Mouse (Mus musculus): Measurements from ENCODE around the gene Tmem50a. TPM values are rescaled to one million over a fixed set of nuclear protein-coding genes. Genes with fewer than 3 reads are reported as not detected.

Gene Tmem50a
- total RNA-seq, 4 experiments from 2014 or later, result 200 to 410 (median 314) TPM

DNA sequence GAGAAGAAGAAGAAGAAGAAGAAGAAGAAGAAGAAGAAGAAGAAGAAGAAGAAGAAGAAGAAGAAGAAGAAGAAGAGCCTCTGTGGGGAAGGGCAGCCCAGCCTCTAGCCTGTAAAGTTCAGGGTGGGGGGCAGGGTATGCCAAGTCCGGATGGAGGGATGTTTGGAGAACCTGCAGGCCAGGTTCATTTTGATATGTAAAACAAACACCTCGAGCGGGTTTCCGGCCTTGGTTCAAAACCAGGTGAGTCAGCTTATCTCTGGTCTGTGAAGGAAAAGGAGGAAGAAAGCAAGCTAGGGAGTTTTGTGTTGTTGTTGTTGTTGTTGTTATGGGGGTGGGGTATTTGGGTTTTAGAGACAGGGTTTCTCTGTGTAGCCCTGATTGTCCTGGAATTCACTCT lies 43.3 kb downstream of the Tmem50a start:
- no peak for DNase-seq

DNA sequence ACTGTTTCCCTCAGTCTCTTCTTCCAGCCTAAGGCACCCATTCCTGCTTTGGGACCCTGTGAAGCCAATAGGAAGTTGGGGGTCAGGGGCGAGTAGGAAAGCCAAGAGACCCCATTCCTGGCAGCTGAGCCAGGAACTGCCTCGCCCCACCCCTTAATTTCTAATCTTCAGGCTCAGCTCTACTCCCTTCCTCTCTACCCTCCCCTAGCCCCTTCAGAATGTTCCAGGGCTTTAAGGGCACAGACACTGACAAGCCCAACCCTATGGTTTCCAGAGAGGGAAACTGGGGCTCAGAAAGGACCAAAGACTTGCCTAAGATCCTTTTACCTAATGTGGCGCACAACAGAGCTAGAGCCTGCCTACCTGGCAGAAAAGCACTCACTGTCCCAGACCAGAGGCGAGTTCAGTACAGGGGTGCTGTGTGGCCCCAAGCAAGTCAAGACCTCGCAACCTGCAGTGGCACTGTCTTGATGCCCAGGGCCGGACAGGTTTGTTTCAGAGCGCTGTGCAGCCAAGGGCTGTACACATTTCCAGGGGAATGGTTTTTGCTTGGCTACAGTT lies 44.9 kb downstream of the Tmem50a start:
- DNase-seq, result no peak

DNA sequence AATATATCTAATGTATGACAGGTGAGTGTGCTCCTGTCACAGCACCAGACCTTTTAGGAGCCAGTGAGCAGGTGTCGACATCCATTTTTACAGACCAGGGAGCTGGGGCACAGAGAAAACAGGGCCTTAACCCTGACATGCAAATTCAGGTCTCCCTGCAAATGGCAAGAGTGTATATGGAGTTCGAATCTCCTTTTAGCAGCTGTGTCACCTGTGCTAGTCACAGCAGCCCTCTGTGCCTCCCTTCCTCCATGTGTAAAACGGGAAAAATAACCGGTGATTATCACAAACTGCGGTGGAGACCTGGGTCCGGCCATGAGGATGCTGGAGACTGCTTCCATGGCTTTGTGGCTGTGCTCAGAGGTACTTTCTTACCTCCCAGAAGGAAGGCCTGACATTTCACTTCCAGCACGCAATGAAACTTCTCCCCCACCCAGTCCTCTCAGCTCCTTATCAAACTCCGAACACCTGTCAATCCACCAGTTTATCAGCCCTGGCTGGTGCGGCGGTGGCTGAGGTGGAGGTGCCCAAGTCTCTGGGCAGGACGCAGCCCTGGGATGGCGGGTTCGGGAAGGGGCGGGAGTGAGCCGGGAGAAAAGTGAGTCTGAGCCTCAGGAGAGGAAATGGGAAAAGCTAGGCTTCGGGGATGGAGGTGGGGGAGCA lies 45.6 kb downstream of the Tmem50a start:
- DNase-seq, result no peak

DNA sequence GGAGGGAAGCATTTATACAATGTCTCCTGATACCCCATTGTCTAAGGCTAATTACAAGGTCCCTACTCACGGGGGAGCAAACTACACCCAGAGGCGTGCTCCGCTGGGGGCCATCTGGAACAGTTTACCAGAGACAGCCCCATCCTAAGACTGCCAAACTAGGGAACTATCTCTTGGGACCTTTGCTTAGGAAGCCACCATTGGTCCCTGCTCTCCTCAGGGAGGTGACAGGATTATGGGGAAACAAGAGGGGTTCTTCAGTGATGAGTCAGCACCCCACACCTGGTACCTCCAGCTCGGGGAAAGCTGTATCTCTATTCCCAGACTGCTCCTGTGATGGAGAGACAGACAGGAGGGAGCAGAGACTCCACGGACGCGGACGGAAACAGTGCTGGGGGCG lies 46.3 kb downstream of the Tmem50a start:
- no peak for DNase-seq

DNA sequence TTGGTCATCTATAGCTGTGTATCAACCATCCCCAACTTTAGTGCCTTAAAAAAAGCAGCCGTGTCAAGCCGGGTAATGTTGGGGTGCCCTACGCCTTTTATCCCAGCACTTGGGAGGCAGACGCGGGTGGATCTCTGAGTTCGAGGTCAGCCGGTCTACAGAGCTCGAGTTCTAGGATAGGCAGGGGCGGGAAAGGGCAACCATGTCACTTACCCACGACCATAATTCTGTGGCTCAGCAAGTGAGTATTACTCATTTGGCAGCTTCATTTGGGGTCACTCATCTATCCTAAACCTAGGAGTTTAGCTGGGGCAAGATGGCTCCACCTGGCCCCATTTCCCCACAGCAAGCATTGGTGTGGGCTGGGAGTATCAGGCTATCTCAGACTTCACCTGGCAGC lies 46.8 kb downstream of the Tmem50a start:
- no peak for DNase-seq

DNA sequence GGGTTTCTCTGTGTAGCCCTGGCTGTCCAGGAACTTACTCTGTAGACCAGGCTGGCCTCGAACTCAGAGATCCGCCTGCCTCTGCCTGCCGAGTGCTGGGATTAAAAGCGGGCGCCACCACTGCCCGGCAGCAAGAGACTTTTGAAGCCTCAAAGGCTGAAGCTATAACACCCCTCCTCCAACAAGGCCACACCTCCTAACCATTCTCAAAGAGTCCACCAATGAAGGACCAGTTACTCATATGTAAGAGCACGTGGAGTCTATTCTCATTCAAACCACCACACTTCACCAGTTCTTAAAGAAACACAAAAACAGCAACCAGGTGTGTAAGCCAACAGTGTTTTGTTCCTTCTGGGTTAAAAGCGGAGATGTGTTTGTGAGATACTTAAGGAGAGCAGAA lies 47.2 kb downstream of the Tmem50a start:
- DNase-seq, result no peak

DNA sequence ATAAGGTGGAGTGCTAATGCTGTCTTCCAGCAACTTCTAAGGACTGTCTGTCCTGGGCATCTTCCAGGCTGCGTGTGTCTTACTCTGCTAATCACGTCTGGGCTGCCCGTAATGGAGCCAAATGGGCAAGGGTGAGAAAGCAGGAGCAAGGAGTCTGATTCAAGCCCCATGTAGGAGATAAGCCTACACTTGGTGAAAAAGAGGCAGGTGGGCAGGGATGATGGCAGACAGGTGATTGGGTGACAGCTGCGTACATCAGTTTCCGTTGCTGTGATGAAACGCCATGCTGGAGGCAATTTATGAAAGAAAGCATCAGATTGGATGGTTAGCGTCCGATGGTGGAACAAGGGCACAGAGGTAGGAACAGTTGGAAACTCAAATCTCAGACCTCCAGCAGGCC lies 47.6 kb downstream of the Tmem50a start:
- DNase-seq, result no peak

DNA sequence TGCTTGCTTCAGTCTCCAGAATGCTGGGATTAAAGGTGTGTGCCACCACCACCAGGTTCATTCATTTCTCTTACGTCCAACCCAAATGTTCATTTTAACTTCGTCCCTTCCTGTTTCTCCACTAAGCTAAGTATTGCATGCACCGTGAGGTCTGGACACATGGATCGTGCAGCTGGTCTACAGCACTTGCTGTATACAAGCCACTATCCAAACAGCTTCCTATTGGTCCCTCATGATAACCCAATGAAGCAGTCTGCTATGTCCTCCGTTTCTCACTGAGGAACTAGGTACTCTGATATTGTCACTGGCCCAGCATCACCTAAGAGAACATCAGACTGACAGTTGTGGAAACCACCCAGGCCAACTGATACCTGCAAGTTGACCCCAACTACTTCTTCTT lies 49.0 kb downstream of the Tmem50a start:
- no peak for DNase-seq

DNA sequence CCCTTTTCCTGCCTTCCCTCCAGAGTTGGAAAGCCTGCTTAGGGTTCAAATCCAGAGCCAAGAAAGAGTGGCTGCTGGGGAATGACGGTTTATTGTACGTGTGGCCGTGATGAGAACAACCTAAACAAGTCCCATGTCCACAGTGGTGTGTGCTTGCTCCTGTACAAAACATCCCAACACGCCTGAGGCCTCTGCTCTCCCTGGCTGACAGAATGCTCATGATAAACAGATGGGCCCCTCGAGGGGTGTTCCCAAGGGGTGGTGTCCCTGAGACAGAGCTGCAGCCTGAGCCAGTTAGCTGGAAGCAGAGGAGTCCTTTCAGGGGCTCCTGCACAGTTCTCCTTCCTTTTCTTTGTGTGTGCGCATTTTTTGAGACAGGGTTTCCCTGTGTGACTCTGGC lies 49.5 kb downstream of the Tmem50a start:
- no peak for DNase-seq

DNA sequence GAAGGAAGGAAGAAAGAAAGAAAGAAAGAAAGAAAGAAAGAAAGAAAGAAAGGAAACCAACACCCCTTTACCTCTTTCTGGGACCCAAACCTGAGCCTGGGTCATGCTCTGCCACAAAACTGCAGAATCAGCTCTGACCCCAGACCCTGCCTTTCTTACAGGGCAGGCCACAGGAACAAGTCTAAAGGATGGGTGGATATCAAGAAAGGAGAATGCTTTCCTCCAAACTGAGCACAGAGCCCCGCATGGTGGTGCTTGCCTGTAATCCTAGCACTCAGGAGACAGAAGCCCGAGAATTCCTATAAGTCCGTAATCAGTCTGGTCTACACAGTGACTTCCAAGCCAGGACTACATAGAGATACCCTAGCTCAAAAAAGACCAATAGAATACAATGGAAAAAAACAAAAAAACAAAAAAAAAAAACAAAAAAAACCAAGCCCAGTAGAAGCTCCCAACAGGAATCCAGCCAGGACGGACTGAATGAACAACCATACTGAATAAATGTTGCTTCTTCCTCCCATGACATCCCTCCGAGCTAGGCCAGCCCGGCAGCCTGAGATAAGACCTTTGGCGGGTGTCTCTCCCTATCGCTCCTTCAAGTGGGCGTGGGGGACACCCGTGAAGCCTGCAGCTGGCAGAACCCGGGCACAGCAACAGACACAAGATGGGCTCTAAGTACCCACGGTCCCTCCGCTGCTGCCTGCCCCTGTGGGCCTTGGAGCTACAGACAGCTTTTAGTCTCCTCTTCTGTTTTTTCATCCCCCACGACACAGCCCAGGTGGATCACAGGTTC lies 50.7 kb downstream of the Tmem50a start, which contains the start of gene Rhd:
Gene Rhd (plus strand): TSS at position 600 of the 793 bp plus-strand sequence.
- no peak for DNase-seq

DNA sequence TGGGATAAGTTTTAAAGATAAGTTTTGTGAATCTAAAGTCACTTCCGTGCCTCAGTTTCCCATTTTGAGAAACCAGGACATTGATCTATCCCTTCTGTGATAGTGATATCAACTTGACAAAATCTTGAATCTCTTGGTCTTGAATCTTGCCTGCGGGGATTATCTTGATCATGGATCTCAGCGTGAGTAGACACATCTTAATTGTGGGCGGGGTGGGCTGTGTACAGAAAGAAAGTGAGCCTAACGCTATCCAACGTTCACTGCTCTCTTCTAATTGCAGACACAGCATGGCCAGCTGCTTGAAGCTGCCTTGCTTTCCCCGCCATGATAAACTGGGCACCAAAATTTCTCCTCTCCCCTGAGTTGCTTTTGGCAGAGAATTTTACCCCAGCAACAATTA lies 51.8 kb downstream of the Tmem50a start:
- DNase-seq, result no peak

DNA sequence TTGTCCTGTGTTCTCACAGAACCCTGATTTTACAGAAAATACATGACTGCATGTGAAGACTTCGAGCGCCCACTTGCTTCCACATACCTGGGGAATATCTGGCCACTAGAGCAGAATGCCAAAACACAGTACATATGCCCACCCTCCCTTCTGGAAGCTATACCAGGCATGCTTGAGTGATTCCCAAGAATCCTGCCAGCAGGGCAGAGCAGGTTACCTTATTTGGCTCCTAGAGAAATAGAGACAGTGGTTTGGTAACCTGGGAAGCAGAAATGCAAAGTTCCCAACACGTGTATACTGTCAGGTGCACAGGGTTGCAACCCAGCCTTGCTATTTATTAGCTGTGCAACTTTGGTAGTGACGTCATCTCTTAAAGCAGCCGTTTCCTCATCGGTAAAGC lies 52.9 kb downstream of the Tmem50a start:
- no peak for DNase-seq

DNA sequence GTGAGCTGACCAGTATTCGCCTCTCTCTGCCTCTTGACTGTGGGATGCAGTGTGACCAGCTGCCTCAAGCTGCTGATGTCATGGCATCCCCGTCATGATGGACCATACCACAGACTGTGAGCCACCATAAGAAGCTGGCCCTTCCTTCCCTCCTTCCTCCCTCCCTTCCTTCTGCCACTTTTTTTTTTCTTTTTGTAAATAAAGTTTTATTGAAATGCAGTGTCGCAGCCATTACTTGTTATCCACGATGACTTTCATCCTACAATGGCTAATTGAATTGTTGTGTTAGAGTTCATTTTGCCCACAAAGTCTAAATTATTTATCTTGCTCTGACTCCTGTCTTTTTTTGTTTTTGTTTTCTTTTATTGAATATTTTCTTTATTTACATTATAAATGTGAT lies 56.3 kb downstream of the Tmem50a start:
- DNase-seq, result no peak

DNA sequence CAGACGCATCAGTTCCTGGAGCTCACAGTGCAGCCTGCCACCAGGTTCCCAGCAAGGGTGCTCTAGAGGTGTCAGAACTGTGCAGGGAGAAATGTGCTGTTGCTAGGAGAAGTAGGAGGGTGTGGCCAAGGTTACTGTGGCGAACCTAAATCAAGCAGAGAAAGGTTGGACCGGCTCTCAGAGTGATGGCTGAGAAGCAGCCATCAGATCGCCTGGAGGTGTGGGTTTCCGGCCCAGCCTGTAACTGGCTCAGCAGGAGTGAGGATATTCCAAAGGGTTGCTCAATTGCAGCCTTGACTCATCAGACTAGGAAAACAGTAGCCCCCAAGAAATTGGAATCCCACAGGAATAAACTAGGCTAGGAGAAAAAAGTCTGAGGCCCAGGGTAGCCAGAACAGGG lies 58.3 kb downstream of the Tmem50a start:
- DNase-seq, result no peak

DNA sequence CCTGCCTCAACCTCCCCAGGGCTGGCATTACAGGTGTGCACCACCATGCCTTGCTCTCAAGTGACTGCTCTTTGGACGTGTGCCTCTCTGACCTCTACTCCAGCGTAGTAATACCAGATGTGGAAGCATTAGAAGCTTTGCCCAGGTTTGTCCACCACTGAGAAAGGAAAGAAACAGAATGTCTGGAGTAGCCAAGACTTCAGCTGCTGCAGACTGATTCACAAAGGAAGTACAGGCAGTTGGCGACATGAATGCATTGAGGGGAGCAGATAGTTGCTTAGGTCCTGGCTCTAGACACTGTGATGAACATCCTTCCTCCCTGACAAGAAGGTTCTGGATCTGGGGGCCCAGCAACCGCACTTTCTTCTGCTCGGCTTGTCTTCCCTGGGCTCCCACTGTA lies 58.8 kb downstream of the Tmem50a start:
- DNase-seq, result no peak

DNA sequence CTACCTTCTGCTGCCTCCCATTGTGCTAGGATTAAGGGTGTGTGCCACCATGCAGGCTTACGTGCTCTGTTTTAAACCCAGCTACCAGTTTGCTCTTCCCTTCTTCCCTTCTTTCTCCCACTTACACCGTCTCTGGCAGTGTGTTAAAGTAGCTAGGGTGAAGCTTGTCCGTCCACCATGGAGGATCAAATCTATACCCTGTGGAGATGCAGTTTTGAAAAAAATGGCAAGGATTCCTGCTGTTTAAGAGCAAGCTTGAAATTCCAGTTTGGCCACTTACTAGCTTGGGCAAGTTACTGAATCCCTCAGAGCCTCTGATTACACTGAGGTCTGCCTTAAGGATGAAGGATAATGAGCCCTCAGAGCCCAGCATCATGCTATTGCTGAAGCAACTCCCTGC lies 59.5 kb downstream of the Tmem50a start:
- no peak for DNase-seq

DNA sequence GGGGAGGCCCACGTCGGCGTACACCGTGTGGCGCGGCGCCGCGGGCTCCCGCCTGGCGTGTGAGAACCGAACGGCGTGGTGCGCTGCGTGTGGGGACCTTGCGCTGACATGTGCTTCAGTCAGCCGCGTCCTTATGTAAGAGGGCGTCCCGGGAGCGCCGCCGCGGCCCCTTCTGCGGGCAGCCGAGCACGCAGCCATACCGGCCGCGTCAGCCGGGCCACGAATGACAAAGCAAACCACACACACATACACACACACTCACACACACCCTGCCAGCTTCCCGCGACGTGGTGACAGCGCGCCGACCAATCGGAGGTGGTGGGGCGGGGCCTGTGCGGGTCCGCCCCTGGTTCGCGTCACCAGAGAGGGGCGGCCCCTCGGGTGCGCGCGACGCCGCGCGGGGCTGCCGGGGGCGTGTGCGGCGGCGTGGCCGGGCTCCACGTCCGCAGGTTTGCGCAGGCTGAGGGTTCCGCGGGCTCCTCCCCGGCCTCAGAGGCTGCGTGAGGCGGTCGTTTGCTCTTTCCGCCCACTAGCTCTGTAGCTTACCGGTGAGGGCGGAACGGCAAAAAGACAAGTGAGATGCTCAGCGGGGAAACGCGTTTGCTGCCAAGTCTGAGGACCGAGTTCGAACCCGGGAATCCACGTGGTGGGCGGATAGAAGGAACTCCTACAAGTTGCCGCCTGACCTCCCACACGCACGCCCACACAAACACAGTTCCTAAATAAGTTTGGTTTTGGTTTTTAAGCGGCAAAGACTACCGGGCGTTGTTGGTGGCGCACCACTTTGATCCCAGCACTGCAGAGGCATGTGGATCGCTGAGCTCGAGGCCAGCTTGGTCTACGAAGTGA lies 61.0 kb downstream of the Tmem50a start:
- DNase-seq, result peak; percentile 89

DNA sequence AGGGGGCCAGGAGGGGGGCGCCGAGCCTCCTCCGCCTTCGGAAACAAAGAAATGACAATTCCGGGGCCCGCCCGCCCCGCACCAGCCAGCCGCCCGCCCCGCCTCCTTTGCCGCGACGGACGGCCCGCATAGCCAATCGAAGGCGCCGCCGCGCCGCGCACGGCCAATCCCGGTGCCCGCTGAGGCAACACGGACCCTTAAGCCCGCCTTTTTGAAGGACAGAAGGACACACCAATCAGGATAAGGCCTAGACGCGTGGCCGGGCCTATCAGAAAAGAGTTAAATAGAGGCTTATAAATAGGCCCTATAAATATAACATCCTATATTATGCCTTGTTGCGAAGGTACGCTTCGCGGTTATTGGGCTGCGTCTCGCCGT lies 61.6 kb downstream of the Tmem50a start, which contains the start of gene Maco1:
Gene Maco1 (minus strand): TSS at position 87 of the 378 bp plus-strand sequence.
- DNase-seq, result peak; percentile 97

DNA sequence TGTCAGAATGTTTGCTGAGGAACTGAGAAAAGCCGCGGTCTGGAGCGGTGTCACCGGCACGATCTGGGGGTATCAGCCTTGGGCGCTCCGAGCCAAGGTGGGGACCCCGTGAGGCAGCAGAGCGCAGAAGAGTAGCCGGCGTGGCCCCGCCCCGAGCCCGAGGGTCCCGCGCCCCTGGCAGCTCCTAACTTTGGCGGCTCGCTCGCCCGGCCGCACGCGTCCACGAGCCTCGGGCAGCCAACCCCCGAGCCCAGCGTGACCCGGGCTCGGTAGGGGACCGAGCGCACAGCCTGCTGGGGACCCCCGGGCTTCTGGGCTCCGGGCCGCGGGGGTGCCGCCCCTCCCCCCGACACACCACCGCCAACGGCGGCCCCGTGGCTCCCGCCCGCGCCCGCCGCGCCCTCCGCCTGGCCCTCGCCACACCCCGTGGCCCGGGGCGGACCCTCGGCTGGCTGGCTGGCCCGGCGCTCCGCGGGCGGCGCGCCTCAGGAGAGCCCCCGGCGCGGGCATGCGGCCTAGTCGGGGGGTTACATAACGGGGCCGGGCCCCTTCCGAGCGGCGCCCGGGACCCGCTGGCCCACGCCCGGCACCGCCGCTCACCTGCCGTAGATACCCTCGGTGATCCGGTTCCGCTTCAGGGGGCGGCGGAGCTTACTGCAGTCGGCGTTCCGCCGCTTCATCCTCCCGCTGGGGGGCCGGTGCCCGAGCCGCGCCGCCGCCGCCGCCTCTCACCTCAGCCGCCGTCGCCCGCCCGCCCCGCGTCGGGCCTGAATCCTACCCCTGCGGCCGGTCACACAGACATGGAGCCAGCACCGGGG lies 62.2 kb downstream of the Tmem50a start:
- DNase-seq, result no peak

DNA sequence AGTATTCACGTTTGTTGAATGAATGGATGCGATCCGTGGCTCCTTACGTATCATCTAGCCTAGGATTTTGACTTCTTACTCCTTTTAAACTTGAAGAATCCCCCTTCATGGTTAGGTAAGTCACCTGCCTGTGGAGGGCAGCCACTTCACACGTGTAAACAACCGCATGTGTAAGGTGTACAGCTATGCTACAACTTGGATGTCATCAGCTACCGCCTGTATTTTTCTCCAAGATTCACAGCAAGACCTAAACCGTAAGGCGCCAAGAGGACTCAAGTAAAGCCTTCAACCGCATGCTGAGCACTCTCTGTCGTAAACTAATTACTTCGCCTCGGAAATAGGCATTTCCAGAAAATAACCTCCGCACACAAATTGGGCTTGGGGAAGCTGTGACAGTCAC lies 62.9 kb downstream of the Tmem50a start:
- DNase-seq, result no peak

DNA sequence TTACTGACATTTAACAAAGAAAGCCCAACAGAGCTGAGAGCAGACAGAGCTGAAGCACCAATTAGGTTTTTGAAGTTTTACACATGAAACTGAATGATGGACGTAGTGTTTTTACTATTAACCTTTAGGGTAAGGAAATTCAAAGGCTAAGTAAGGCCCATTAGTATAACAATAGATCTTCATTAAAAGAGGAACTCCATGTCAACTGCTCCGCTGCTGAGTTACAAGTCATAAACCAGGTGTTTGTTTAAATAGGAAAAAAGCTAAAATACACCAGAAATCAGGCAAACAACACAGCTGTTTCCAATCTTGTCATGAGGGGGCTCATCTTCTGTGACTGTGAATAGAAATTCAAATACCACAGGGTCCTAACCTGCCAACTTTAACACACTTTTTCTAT lies 63.6 kb downstream of the Tmem50a start:
- DNase-seq, result no peak

DNA sequence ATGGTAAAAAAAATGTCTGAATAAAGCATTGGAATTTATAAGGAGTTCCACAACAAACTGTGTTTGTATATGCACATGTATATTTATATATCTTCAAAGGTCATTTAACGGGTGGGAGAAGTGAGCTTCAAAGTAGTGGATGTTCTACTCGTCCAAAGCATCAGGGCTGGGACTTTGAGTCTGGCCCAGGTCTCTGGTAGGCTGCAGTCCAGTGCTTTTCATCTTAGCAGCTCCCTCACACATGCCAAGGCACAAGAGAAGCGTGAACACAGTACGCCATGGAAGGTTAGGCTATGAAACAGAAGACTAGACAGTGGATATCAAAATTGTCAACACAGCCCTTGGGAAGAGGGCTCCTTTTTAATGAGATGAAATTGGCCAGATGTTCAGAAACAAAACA lies 64.3 kb downstream of the Tmem50a start:
- DNase-seq, result no peak
